ENCODE assay signal across 10 mouse cellular contexts in genomic region chr19:10634872-10635318, GRCm38 (mm10). TPM values are rescaled to one million over a fixed set of nuclear protein-coding genes. Genes with fewer than 3 reads are reported as not detected.
DNase-seq lines count a peak whose midpoint lies in the region; ATAC-seq and TF ChIP-seq lines count a peak whose summit lies in the region.
"Had no signal": no experiment of that assay in that cellular context is flagged by ENCODE, and none has a peak within 500 bp of the region (broad histone marks: within the 10 kb centered on the region; RNA-seq: fewer than 3 reads in every experiment).

No protein-coding gene starts in this region.

- no peaks in the 10 kb centered on the region for H3K9me3 ChIP-seq in heart, embryonic 15.5 days (replicated peaks)
- no peaks in the 10 kb centered on the region for H3K9me3 ChIP-seq in kidney, postnatal 0 days (replicated peaks; ENCODE audit: low read length)
- H3K9me3 ChIP-seq in limb, embryonic 15.5 days, result no peaks in the 10 kb centered on the region
- no peaks in the 10 kb centered on the region for H3K9me3 ChIP-seq in midbrain, embryonic 15.5 days
- no peaks in the 10 kb centered on the region for H3K9me3 ChIP-seq in stomach, embryonic 14.5 days (ENCODE audit: control insufficient read depth, low read depth, low read length)

- 8% methylated on average over 21 of the region's 21 CpGs for WGBS in thymus, adult 2 months
- 3% methylated on average over 21 of the region's 21 CpGs for WGBS in heart, embryonic 15.5 days
- WGBS in kidney, postnatal 0 days, result 5% methylated on average over 21 of the region's 21 CpGs
- whole genome bisulfite sequencing in limb, embryonic 15.5 days, result 3% methylated on average over 21 of the region's 21 CpGs
- WGBS in midbrain, embryonic 15.5 days, result 6% methylated on average over 21 of the region's 21 CpGs
- WGBS in stomach, embryonic 14.5 days, result 1% methylated on average over 21 of the region's 21 CpGs

- H3K36me3 ChIP-seq in thymus, adult 2 months (ENCODE audit: control insufficient read depth, insufficient read depth, low read length), result peaks cover under 1% of the 10 kb centered on the region; the same call in 1 of the 2 replicates
- H3K36me3 ChIP-seq in heart, embryonic 15.5 days, result peaks cover 5% of the 10 kb centered on the region; the same call in 1 of the 2 replicates
- H3K36me3 ChIP-seq in kidney, postnatal 0 days (ENCODE audit: insufficient read depth, low read length), result 0 out of 2 replicates have a peak, but pooled peaks cover 7% of the 10 kb centered on the region
- H3K36me3 ChIP-seq in limb, embryonic 15.5 days, result peaks cover 19% of the 10 kb centered on the region
- H3K36me3 ChIP-seq in midbrain, embryonic 15.5 days (replicated peaks), result peaks cover 5% of the 10 kb centered on the region; the same call in 1 of the 2 replicates
- H3K36me3 ChIP-seq in stomach, embryonic 14.5 days (ENCODE audit: control insufficient read depth, insufficient read depth, low read length), result peaks cover 7% of the 10 kb centered on the region

- peak; percentile 23 for DNase-seq in thymus, adult 2 months
- DNase-seq in thymus, adult 18-20 months, result no peak
- peak; percentile 72 for DNase-seq in kidney, postnatal 0 days (ENCODE audit: low spot score)

- H3K27ac ChIP-seq in thymus, adult 2 months (ENCODE audit: control insufficient read depth, insufficient read depth, low read length), result no peak overlapping the region
- no peak overlapping the region; the same call in 1 of the 2 replicates for H3K27ac ChIP-seq in heart, embryonic 15.5 days
- peak overlapping the region; percentile 43 for H3K27ac ChIP-seq in kidney, postnatal 0 days
- H3K27ac ChIP-seq in limb, embryonic 15.5 days, result peak overlapping the region; percentile 47
- H3K27ac ChIP-seq in midbrain, embryonic 15.5 days, result 0 out of 2 replicates have a peak overlapping the region, but pooled peaks have one; percentile 14
- peak overlapping the region; percentile 11; the same call in 1 of the 2 replicates for H3K27ac ChIP-seq in stomach, embryonic 14.5 days (ENCODE audit: low read length)
- H3K27ac ChIP-seq: macrophage had no signal

- H3K9ac ChIP-seq in heart, embryonic 15.5 days, result peak overlapping the region; percentile 66
- peak overlapping the region; percentile 59 for H3K9ac ChIP-seq in kidney, postnatal 0 days (ENCODE audit: low read depth, low read length)
- H3K9ac ChIP-seq in limb, embryonic 15.5 days, result peak overlapping the region; percentile 47
- H3K9ac ChIP-seq in midbrain, embryonic 15.5 days, result peak overlapping the region; percentile 42
- H3K9ac ChIP-seq in stomach, embryonic 14.5 days (replicated peaks; ENCODE audit: low read depth, low read length), result peak overlapping the region; percentile 40

- no peaks in the 10 kb centered on the region for H3K27me3 ChIP-seq in thymus, adult 2 months (ENCODE audit: control insufficient read depth, insufficient read depth, low read length)
- no peaks in the 10 kb centered on the region for H3K27me3 ChIP-seq in heart, embryonic 15.5 days
- no peaks in the 10 kb centered on the region for H3K27me3 ChIP-seq in kidney, postnatal 0 days (ENCODE audit: insufficient read depth, low read length)
- no peaks in the 10 kb centered on the region for H3K27me3 ChIP-seq in limb, embryonic 15.5 days
- no peaks in the 10 kb centered on the region for H3K27me3 ChIP-seq in midbrain, embryonic 15.5 days (replicated peaks)
- no peaks in the 10 kb centered on the region for H3K27me3 ChIP-seq in stomach, embryonic 14.5 days (ENCODE audit: control insufficient read depth, insufficient read depth, low read length)

- TF ChIP-seq CTCF in thymus, adult 2 months (IDR thresholded peaks at IDR 0.05; ENCODE audit: borderline replicate concordance, control insufficient read depth, extremely low read depth, insufficient read depth, low read length, poor library complexity), result no peak
- TF ChIP-seq CTCF in kidney, postnatal 0 days (IDR thresholded peaks at IDR 0.05; ENCODE audit: low read depth), result no peak

- H3K4me2 ChIP-seq in heart, embryonic 15.5 days, result peak overlapping the region; percentile 98
- H3K4me2 ChIP-seq in kidney, postnatal 0 days (ENCODE audit: low read length), result peak overlapping the region; percentile 93
- peak overlapping the region; percentile 97 for H3K4me2 ChIP-seq in limb, embryonic 15.5 days
- H3K4me2 ChIP-seq in midbrain, embryonic 15.5 days, result peak overlapping the region; percentile 90
- peak overlapping the region; percentile 99 for H3K4me2 ChIP-seq in stomach, embryonic 14.5 days (replicated peaks; ENCODE audit: low read depth, low read length)

- TF ChIP-seq POLR2A in thymus, adult 2 months (IDR thresholded peaks at IDR 0.05; ENCODE audit: control insufficient read depth, extremely low read depth, insufficient read depth, low read length, poor library complexity), result no peak

- peak; percentile 80 for ATAC-seq in erythroblast, adult 5-6 weeks (replicated peaks; ENCODE audit: low FRiP score, poor library complexity, severe bottlenecking)
- peak; percentile 84 for ATAC-seq in heart, embryonic 15.5 days (replicated peaks; ENCODE audit: insufficient number of reproducible peaks, insufficient read depth, low FRiP score, low read depth)
- peak; percentile 79 for ATAC-seq in kidney, postnatal 0 days (replicated peaks; ENCODE audit: low FRiP score, low read depth)
- peak; percentile 70 for ATAC-seq in limb, embryonic 15.5 days (ENCODE audit: insufficient number of reproducible peaks, low FRiP score, low TSS enrichment, low read depth)
- ATAC-seq in midbrain, embryonic 15.5 days (replicated peaks), result peak; percentile 91
- ATAC-seq in stomach, embryonic 14.5 days (ENCODE audit: insufficient number of reproducible peaks, insufficient read depth, low FRiP score, low read depth), result peak; percentile 87

- peaks cover 29% of the 10 kb centered on the region for H3K4me1 ChIP-seq in thymus, adult 2 months (replicated peaks; ENCODE audit: control insufficient read depth, insufficient read depth, low read length)
- H3K4me1 ChIP-seq in heart, embryonic 15.5 days (replicated peaks), result peaks cover 17% of the 10 kb centered on the region
- H3K4me1 ChIP-seq in kidney, postnatal 0 days (replicated peaks; ENCODE audit: insufficient read depth, low read length), result peaks cover 6% of the 10 kb centered on the region; the same call in 1 of the 2 replicates
- H3K4me1 ChIP-seq in limb, embryonic 15.5 days, result peaks cover 22% of the 10 kb centered on the region
- H3K4me1 ChIP-seq in midbrain, embryonic 15.5 days, result peaks cover 15% of the 10 kb centered on the region
- H3K4me1 ChIP-seq in stomach, embryonic 14.5 days (ENCODE audit: control insufficient read depth, insufficient read depth, low read length), result peaks cover 12% of the 10 kb centered on the region; the same call in 1 of the 2 replicates

- peak overlapping the region; percentile 57 for H3K4me3 ChIP-seq in thymus, adult 2 months (ENCODE audit: control insufficient read depth, insufficient read depth, low read length)
- H3K4me3 ChIP-seq in heart, embryonic 15.5 days, result peak overlapping the region; percentile 54
- peak overlapping the region; percentile 36 for H3K4me3 ChIP-seq in kidney, postnatal 0 days (replicated peaks; ENCODE audit: low read depth, low read length)
- H3K4me3 ChIP-seq in limb, embryonic 15.5 days, result peak overlapping the region; percentile 47
- peak overlapping the region; percentile 41 for H3K4me3 ChIP-seq in midbrain, embryonic 15.5 days
- H3K4me3 ChIP-seq in stomach, embryonic 14.5 days (ENCODE audit: low read depth, low read length), result peak overlapping the region; percentile 37

RNA-seq across cellular contexts. Expression of gene Vwce, which starts 0.9 kb away (rescaled TPM):
- polyA plus RNA-seq in thymus, adult 2 months (2012; rRNA removed), result 3.1 and 4.7 TPM in 2 replicates
- not detected in 2 replicates for total RNA-seq in erythroblast, adult 5-6 weeks (2015; ENCODE audit: low replicate concordance)
- not detected in 2 replicates for total RNA-seq in erythroblast, adult 5-6 weeks (2017; ENCODE audit: low replicate concordance)
- 0.82 and 1.5 TPM in 2 replicates for polyA plus RNA-seq in heart, embryonic 15.5 days (2015; fragmentation: Nextera tagmentation; extraction: Ambion mirVana)
- polyA plus RNA-seq in kidney, postnatal 0 days (2015; fragmentation: Nextera tagmentation; extraction: Ambion mirVana), result 2.7 and 3.0 TPM in 2 replicates
- 2.8 and 3.1 TPM in 2 replicates for polyA plus RNA-seq in limb, embryonic 15.5 days (2015; fragmentation: Nextera tagmentation; extraction: Ambion mirVana)
- 1.0 and 1.6 TPM in 2 replicates for polyA plus RNA-seq in midbrain, embryonic 15.5 days (2015; fragmentation: Nextera tagmentation; extraction: Ambion mirVana)
- 1.1 and 1.9 TPM in 2 replicates for polyA plus RNA-seq in stomach, embryonic 14.5 days (2014; fragmentation: Nextera tagmentation; extraction: Ambion mirVana)
- polyA plus RNA-seq: macrophage had no signal

RNA-seq across cellular contexts. Expression of gene Tkfc, which starts 29.4 kb away (rescaled TPM):
- polyA plus RNA-seq in thymus, adult 2 months (2012; rRNA removed), result 17.3 and 20.2 TPM in 2 replicates
- 1.5 and 2.1 TPM in 2 replicates for total RNA-seq in erythroblast, adult 5-6 weeks (2015; ENCODE audit: low replicate concordance)
- 1.1 TPM in 2 replicates for total RNA-seq in erythroblast, adult 5-6 weeks (2017; ENCODE audit: low replicate concordance)
- 8.5 and 11.9 TPM in 2 replicates for polyA plus RNA-seq in heart, embryonic 15.5 days (2015; fragmentation: Nextera tagmentation; extraction: Ambion mirVana)
- polyA plus RNA-seq in kidney, postnatal 0 days (2015; fragmentation: Nextera tagmentation; extraction: Ambion mirVana), result 42.2 and 54.4 TPM in 2 replicates
- 12.0 and 13.2 TPM in 2 replicates for polyA plus RNA-seq in limb, embryonic 15.5 days (2015; fragmentation: Nextera tagmentation; extraction: Ambion mirVana)
- polyA plus RNA-seq in midbrain, embryonic 15.5 days (2015; fragmentation: Nextera tagmentation; extraction: Ambion mirVana), result 26.0 and 29.6 TPM in 2 replicates
- 17.7 and 19.2 TPM in 2 replicates for polyA plus RNA-seq in stomach, embryonic 14.5 days (2014; fragmentation: Nextera tagmentation; extraction: Ambion mirVana)

RNA-seq across cellular contexts. Expression of gene Ddb1, which starts 29.8 kb away (rescaled TPM):
- 154 and 156 TPM in 2 replicates for polyA plus RNA-seq in thymus, adult 2 months (2012; rRNA removed)
- total RNA-seq in erythroblast, adult 5-6 weeks (2015; ENCODE audit: low replicate concordance), result 49.6 and 78.4 TPM in 2 replicates
- 197 and 283 TPM in 2 replicates for total RNA-seq in erythroblast, adult 5-6 weeks (2017; ENCODE audit: low replicate concordance)
- 204 and 272 TPM in 2 replicates for polyA plus RNA-seq in heart, embryonic 15.5 days (2015; fragmentation: Nextera tagmentation; extraction: Ambion mirVana)
- polyA plus RNA-seq in kidney, postnatal 0 days (2015; fragmentation: Nextera tagmentation; extraction: Ambion mirVana), result 205 and 225 TPM in 2 replicates
- 350 and 363 TPM in 2 replicates for polyA plus RNA-seq in limb, embryonic 15.5 days (2015; fragmentation: Nextera tagmentation; extraction: Ambion mirVana)
- 252 and 255 TPM in 2 replicates for polyA plus RNA-seq in midbrain, embryonic 15.5 days (2015; fragmentation: Nextera tagmentation; extraction: Ambion mirVana)
- polyA plus RNA-seq in stomach, embryonic 14.5 days (2014; fragmentation: Nextera tagmentation; extraction: Ambion mirVana), result 303 and 313 TPM in 2 replicates

RNA-seq across cellular contexts. Expression of gene Pga5, which starts 43.0 kb away (rescaled TPM):
- 0.46 and 0.59 TPM in 2 replicates for polyA plus RNA-seq in thymus, adult 2 months (2012; rRNA removed)
- not detected in 2 replicates for total RNA-seq in erythroblast, adult 5-6 weeks (2015; ENCODE audit: low replicate concordance)
- total RNA-seq in erythroblast, adult 5-6 weeks (2017; ENCODE audit: low replicate concordance), result not detected in 2 replicates
- polyA plus RNA-seq in heart, embryonic 15.5 days (2015; fragmentation: Nextera tagmentation; extraction: Ambion mirVana), result not detected in 2 replicates
- 0.43 and 0.70 TPM in 2 replicates for polyA plus RNA-seq in kidney, postnatal 0 days (2015; fragmentation: Nextera tagmentation; extraction: Ambion mirVana)
- not detected in 2 replicates for polyA plus RNA-seq in limb, embryonic 15.5 days (2015; fragmentation: Nextera tagmentation; extraction: Ambion mirVana)
- polyA plus RNA-seq in midbrain, embryonic 15.5 days (2015; fragmentation: Nextera tagmentation; extraction: Ambion mirVana), result not detected in 2 replicates
- 10.2 and 14.1 TPM in 2 replicates for polyA plus RNA-seq in stomach, embryonic 14.5 days (2014; fragmentation: Nextera tagmentation; extraction: Ambion mirVana)
- polyA plus RNA-seq: C2C12, macrophage had no signal

RNA-seq across cellular contexts. Expression of gene Vps37c, which starts 53.6 kb away (rescaled TPM):
- polyA plus RNA-seq in thymus, adult 2 months (2012; rRNA removed), result 38.2 and 40.4 TPM in 2 replicates
- total RNA-seq in erythroblast, adult 5-6 weeks (2015; ENCODE audit: low replicate concordance), result 7.9 and 8.6 TPM in 2 replicates
- 2.9 and 4.7 TPM in 2 replicates for total RNA-seq in erythroblast, adult 5-6 weeks (2017; ENCODE audit: low replicate concordance)
- 25.1 and 34.3 TPM in 2 replicates for polyA plus RNA-seq in heart, embryonic 15.5 days (2015; fragmentation: Nextera tagmentation; extraction: Ambion mirVana)
- polyA plus RNA-seq in kidney, postnatal 0 days (2015; fragmentation: Nextera tagmentation; extraction: Ambion mirVana), result 32.1 and 35.5 TPM in 2 replicates
- 46.0 and 48.6 TPM in 2 replicates for polyA plus RNA-seq in limb, embryonic 15.5 days (2015; fragmentation: Nextera tagmentation; extraction: Ambion mirVana)
- polyA plus RNA-seq in midbrain, embryonic 15.5 days (2015; fragmentation: Nextera tagmentation; extraction: Ambion mirVana), result 31.8 TPM in 2 replicates
- polyA plus RNA-seq in stomach, embryonic 14.5 days (2014; fragmentation: Nextera tagmentation; extraction: Ambion mirVana), result 37.5 and 40.4 TPM in 2 replicates

Comparison
In these comparisons a context has a peak if more than half of its experiments do, and no peak if none do; other contexts are left out.
1. DNase-seq: peak in thymus, adult 2 months (single experiment) and kidney, postnatal 0 days (single experiment); none in thymus, adult 18-20 months (0 of 2).
2. H3K27ac ChIP-seq: peak in kidney, postnatal 0 days (single experiment), limb, embryonic 15.5 days (single experiment), midbrain, embryonic 15.5 days (single experiment) and stomach, embryonic 14.5 days (single experiment); none in thymus, adult 2 months (single experiment) and heart, embryonic 15.5 days (single experiment).
3. Peak in every context shown above with its lines, with median percentiles within 50 percentile points of each other: H3K4me3 ChIP-seq, ATAC-seq, H3K4me2 ChIP-seq and H3K9ac ChIP-seq.